Mouse (Mus musculus) stomach, embryonic 16.5 days (tissue): ENCODE measurements around the gene 2810459M11Rik. TPM values are rescaled to one million over a fixed set of nuclear protein-coding genes. Genes with fewer than 3 reads are reported as not detected.
"Not testable (repeated sequence)": the region's sequence is repeated elsewhere in the genome, so short reads cannot be mapped to it uniquely, and the experiment has no call there.

Experiments
- ATAC-seq: fragments of 200-750 bp; cut with Nextera tagmentation; 2 replicates; pipeline ENCODE4 v1.8.0; 2017; ENCODE audit warnings: moderate number of reproducible peaks, moderate TSS enrichment; ENCODE audit not compliant: insufficient read depth, low FRiP score
- H3K27ac ChIP-seq: fragments of 300-500 bp; sonication (generic); 2 replicates; pipeline ENCODE4 v1.5.1; 2014; ENCODE audit warnings: low read length
- H3K27me3 ChIP-seq: fragments of 300-500 bp; sonication (generic); 2 replicates; pipeline ENCODE4 v1.6.1; 2014; ENCODE audit warnings: low read length, control low read depth, mixed read lengths; ENCODE audit not compliant: control insufficient read depth, insufficient read depth
- H3K36me3 ChIP-seq: fragments of 300-500 bp; sonication (generic); 2 replicates; pipeline ENCODE4 v1.6.1; 2014; ENCODE audit warnings: low read length; ENCODE audit not compliant: control insufficient read depth, insufficient read depth
- H3K4me1 ChIP-seq: fragments of 300-500 bp; sonication (generic); 2 replicates; pipeline ENCODE4 v1.6.1; 2014; ENCODE audit warnings: low read length, control low read depth, mixed read lengths; ENCODE audit not compliant: control insufficient read depth, insufficient read depth
- H3K4me2 ChIP-seq: fragments of 300-500 bp; sonication (generic); 2 replicates; pipeline ENCODE4 v1.6.1; 2014; ENCODE audit warnings: low read depth, low read length, mixed read lengths
- H3K4me3 ChIP-seq: fragments of 300-500 bp; sonication (generic); replicated peaks from 2 replicates; pipeline ENCODE4 v1.5.1; 2014; ENCODE audit warnings: mild to moderate bottlenecking, low read length
- H3K9ac ChIP-seq: fragments of 300-500 bp; sonication (generic); 2 replicates; pipeline ENCODE4 v1.6.1; 2014; ENCODE audit warnings: low read length
- H3K9me3 ChIP-seq: fragments of 300-500 bp; sonication (generic); replicated peaks from 2 replicates; pipeline ENCODE4 v1.6.1; 2016; ENCODE audit warnings: low read length, control low read depth; ENCODE audit not compliant: control insufficient read depth
- WGBS: fragments of 180-500 bp; shearing (Covaris S2); extraction: QIAGEN DNeasy Blood & Tissue Kit; methylation state at CpG from one replicate; pipeline ENCODE4 v1.1.7; 2014; 5-methylcytosine and 5-hydroxymethylcytosine counted together
- polyA plus RNA-seq: library from polyadenylated mRNA; unstranded; fragments of >200 nt; fragmentation: Nextera tagmentation; extraction: Ambion mirVana; gene quantifications from 2 replicates; pipeline ENCODE4 v1.2.1, GENCODE M21; 2015

2810459M11Rik gene
- polyA plus RNA-seq, result 3.3 TPM in 2 replicates

DNA sequence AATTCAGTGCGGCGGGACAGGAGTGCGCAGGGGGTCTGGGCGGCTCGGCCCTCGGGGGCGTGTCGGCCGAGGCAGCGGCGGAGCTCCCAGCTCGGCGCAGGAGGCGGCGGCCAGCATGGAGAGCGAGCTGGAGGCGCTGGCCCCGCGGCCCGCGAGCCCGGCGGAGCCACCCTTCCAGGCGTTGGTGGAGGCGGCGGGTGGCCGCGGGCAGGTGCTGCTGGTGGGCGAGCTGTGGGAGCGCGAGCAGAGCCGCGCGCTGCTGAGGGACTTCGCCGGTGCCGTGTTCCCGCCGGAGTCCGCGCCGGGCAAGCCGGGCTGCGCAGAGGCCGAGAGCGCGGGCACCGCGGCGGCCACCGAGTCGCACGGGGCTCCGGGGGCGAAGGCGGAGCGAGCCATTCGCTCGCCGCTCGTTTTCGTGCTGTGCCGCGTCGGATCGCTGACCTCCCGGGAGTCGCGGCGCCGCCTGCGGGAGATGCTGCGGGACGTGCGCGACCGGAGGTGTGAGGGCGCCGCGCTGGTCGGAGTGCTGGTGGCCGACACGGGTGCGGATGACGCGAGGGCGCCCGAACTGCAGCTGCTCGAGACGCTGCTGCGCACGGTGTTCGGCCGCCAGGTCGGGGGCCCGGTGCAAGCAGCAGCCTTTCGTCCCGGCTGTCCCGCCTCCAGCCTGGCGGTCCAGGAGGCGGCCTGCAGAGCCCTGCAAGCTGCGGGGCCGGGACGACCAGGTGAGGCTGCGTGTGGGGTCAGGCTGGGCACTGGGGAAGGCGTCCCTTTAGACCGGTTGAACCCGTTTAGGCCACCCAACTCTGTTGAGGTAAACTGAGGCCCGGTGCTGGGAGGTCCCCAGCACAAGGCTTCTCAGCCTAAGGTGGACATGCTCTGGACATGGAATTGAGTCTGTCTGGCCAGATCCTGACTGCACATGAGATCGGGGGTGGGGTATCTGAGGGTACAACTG is at the start of gene 2810459M11Rik:
2810459M11Rik (plus strand) TSS at position 16 of the 958 bp plus-strand sequence.
- H3K27me3 ChIP-seq, result peaks cover 40% of the 10 kb centered on the region
- no peaks in the 10 kb centered on the region; the same call in 1 of the 2 replicates for H3K4me1 ChIP-seq

DNA sequence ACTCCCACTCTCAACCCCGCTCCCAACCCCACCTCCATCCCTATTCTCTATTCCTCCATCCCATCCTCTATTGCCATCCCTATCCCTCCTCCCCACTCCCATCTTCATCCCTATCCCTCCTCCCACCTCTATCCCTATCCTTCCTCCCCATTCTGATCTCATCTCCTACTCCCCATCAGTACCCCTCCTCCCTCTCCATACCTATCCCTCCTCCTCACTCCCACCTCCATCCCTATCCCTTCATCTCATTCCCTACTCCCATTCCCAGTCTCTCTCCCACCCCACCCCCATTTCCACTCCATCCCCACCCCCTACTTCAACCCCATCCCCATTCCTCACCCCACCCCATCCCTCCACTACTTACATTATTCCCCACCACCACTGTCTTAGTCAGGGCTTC is 48.4 kb upstream of the 2810459M11Rik start:
- no peak for ATAC-seq
- H3K36me3 ChIP-seq, result no peaks in the 10 kb centered on the region
- no peak overlapping the region for H3K4me3 ChIP-seq
- H3K27ac ChIP-seq, result no peak overlapping the region
- no peaks in the 10 kb centered on the region for H3K9me3 ChIP-seq
- H3K27me3 ChIP-seq, result no peaks in the 10 kb centered on the region
- no peak overlapping the region for H3K9ac ChIP-seq
- WGBS, result 88% methylated on average over 1 of the region's 1 CpGs
- H3K4me2 ChIP-seq, result no peak overlapping the region
- no peaks in the 10 kb centered on the region for H3K4me1 ChIP-seq

More for the DNA sequence above, at the start of gene 2810459M11Rik:
- Histone ChIP-seq H3K4me3 (peak within 1 kb of the TSS; percentile 62), H3K9ac (peak within 1 kb of the TSS; percentile 74), H3K4me2 (peak within 1 kb of the TSS; percentile 98), H3K9me3 (no peaks in the 10 kb centered on the region), H3K36me3 (no peaks in the 10 kb centered on the region), H3K27ac (peak within 1 kb of the TSS; percentile 38; the same call in 1 of the 2 replicates)
- WGBS, result under 1% methylated on average over 107 of the region's 110 CpGs
- ATAC-seq, result peak; percentile 76; the same call in 1 of the 2 replicates

DNA sequence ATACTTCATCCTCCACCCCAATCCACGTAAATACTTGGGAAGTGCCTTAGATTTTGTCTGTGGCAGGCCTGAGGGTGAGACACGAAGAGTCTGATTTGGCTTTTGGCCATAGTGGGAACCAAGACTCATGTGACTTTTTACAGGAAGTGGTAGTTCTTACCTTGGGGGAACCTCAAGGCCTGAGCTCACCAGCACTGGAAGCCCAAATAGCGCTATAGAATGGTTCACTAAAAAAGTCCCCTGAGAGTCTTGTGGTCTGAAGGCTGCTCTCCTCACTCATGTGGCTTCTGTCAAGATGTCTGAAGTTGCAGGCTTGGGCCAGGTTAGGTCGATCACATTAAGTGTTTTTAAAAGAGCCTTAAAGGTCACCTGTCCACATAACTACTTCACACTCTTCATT is 47.7 kb upstream of the 2810459M11Rik start:
- WGBS, result 79% methylated on average over 4 of the region's 4 CpGs
- H3K36me3 ChIP-seq, result no peaks in the 10 kb centered on the region
- ATAC-seq, result no peak
- no peak overlapping the region for H3K27ac ChIP-seq
- no peak overlapping the region for H3K4me2 ChIP-seq
- H3K27me3 ChIP-seq, result no peaks in the 10 kb centered on the region
- H3K9me3 ChIP-seq, result no peaks in the 10 kb centered on the region
- H3K4me1 ChIP-seq, result no peaks in the 10 kb centered on the region
- H3K9ac ChIP-seq, result no peak overlapping the region
- H3K4me3 ChIP-seq, result no peak overlapping the region

DNA sequence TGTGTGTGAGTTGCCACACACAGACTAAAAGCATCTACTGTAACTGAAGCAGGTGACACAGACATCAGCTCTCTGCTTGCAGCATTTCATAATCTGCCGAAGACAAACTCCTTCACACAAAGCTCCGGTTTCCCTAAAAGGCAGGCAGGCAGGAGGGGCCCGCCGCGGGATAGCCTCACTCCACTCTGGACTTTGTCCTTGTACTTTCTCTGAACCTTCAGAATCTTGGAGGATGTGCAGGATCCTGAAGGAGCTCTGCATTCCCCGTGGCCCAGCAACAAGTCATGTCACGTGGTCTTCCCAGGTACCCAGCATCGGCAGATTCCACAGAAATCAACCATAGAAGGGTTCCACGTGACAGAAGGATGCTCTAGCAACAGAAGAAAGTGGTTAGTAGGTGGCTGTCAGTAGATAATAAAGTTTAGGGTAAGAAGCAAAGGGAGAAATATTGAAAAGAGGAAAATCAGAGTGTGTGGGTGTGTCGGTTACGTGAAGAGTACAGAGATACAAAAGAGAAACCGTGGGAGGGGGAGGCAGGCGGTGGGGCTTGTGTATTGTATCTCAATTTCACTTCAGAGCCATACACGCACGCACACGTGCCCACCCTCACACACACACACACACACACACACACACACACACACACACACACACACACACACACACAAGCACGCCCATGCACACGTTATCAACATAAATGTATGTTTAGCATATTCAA is 45.7 kb upstream of the 2810459M11Rik start:
- no peak overlapping the region for H3K4me2 ChIP-seq
- no peak for ATAC-seq
- WGBS, result 66% methylated on average over 18 of the region's 18 CpGs

DNA sequence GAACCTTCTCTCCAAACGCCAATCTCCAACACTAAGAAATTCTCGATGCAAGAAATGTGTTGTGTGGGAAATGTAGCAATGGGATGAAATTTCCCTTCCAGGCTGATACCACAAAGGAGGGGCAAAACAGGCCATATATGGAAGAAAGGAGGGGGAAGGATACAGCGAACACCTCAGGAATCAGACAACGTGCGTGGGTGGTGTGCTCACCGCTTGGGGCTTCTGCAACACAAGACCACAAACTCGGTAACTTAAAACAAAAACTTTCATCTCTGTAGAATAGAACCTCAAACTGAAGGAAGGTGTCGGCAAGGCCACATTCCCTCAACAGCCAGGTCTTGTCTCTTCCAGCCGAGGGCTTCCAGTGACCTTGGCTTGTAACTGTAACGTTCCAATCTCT is 40.1 kb upstream of the 2810459M11Rik start:
- no peak overlapping the region for H3K9ac ChIP-seq
- H3K27me3 ChIP-seq, result no peaks in the 10 kb centered on the region
- no peak for ATAC-seq
- no peak overlapping the region for H3K4me3 ChIP-seq
- H3K4me2 ChIP-seq, result no peak overlapping the region
- H3K4me1 ChIP-seq, result no peaks in the 10 kb centered on the region
- 88% methylated on average over 10 of the region's 10 CpGs for WGBS
- no peaks in the 10 kb centered on the region for H3K9me3 ChIP-seq
- no peaks in the 10 kb centered on the region for H3K36me3 ChIP-seq
- no peak overlapping the region for H3K27ac ChIP-seq

More for the DNA sequence above, 45.7 kb upstream of the 2810459M11Rik start:
- H3K4me1 ChIP-seq, result no peaks in the 10 kb centered on the region
- H3K9me3 ChIP-seq, result no peaks in the 10 kb centered on the region
- H3K27ac ChIP-seq, result no peak overlapping the region
- no peaks in the 10 kb centered on the region for H3K27me3 ChIP-seq
- no peaks in the 10 kb centered on the region for H3K36me3 ChIP-seq
- H3K9ac ChIP-seq, result no peak overlapping the region
- no peak overlapping the region for H3K4me3 ChIP-seq

DNA sequence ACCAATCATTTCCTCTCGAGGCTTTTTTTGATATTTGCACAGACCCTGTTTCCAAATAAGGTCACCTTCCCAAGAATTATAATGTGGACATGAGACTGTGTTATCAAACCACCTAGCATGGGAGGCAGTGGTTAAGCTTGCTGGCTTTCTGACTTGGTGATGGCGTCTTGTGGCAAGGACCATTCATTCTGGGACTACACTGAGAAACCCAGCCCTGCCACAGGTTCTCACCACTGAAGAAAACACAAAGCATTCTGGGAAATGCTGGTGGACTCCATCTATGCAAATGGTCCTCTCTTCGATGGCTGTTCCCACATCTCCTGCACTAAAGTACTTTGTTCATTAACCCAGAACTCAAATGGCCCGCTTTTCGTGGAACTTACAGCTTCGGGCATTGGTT is 39.6 kb upstream of the 2810459M11Rik start:
- H3K9me3 ChIP-seq, result no peaks in the 10 kb centered on the region

DNA sequence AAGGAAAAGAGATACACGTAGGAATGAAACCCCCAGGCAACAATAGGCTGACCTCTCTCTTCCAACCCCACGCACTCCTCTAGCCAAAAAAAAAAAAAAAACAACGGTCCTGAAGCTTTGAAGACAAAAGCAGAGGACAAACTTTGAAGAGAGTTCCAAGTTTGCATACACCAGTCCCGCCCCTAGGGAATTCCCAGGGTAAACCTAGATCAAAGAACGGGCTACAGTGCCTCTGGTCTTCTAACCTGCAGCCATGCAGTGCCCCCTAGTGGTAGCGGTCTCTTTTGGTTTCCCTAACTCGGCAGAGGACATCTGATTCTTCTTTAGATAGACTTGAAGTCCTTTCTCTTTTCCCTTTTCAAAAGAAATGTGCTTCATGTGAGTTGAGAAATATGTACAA is 37.9 kb upstream of the 2810459M11Rik start:
- peak overlapping the region; percentile 16 for H3K4me3 ChIP-seq
- no peaks in the 10 kb centered on the region for H3K36me3 ChIP-seq
- no peaks in the 10 kb centered on the region for H3K9me3 ChIP-seq
- H3K9ac ChIP-seq, result 0 out of 2 replicates have a peak overlapping the region, but pooled peaks have one; percentile 20
- no peaks in the 10 kb centered on the region for H3K27me3 ChIP-seq
- peak overlapping the region; percentile 37; the same call in 1 of the 2 replicates for H3K4me2 ChIP-seq
- H3K27ac ChIP-seq, result no peak overlapping the region
- 0 out of 2 replicates have a peak, but pooled peaks have one; percentile 58 for ATAC-seq
- WGBS, result 3% methylated on average over 7 of the region's 7 CpGs
- H3K4me1 ChIP-seq, result no peaks in the 10 kb centered on the region

More for the DNA sequence above, 39.6 kb upstream of the 2810459M11Rik start:
- H3K27ac ChIP-seq, result no peak overlapping the region
- 89% methylated on average over 6 of the region's 6 CpGs for WGBS
- H3K9ac ChIP-seq, result no peak overlapping the region
- no peaks in the 10 kb centered on the region for H3K27me3 ChIP-seq
- no peak overlapping the region for H3K4me2 ChIP-seq
- no peak for ATAC-seq
- no peaks in the 10 kb centered on the region for H3K4me1 ChIP-seq
- no peaks in the 10 kb centered on the region for H3K36me3 ChIP-seq
- no peak overlapping the region for H3K4me3 ChIP-seq

DNA sequence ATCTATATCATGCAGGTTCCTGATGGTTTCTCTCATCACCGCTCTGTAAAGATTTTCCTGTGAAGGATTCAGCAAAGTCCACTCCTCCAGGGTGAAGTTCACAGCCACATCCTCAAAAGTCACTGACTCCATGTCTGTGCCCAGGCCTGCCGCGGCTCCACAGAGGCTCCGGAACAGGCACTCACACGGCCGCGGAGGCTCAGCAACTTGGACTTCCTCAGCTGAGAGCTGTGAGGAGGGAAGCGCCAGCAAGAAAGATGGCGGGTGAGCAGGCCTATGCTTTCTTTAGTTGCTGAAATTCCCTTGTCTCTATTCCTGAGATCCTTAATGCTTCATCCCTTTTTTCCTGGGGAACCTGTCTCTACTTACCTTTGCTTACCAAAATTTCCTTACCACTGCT is 29.9 kb upstream of the 2810459M11Rik start:
- H3K9ac ChIP-seq, H3K36me3 ChIP-seq, ATAC-seq, H3K4me1 ChIP-seq, H3K4me3 ChIP-seq, H3K9me3 ChIP-seq, H3K4me2 ChIP-seq, H3K27ac ChIP-seq: not testable (repeated sequence)
- WGBS, result 95% methylated on average over 9 of the region's 9 CpGs
- H3K27me3 ChIP-seq, result peaks cover 20% of the 10 kb centered on the region; the same call in 1 of the 2 replicates
